Mouse (Mus musculus): ENCODE measurements around the gene Gm47841. TPM values are rescaled to one million over a fixed set of nuclear protein-coding genes. Genes with fewer than 3 reads are reported as not detected.

Gene Gm47841
- polyA plus RNA-seq, 1 experiment from 2014 or later = not detected

DNA sequence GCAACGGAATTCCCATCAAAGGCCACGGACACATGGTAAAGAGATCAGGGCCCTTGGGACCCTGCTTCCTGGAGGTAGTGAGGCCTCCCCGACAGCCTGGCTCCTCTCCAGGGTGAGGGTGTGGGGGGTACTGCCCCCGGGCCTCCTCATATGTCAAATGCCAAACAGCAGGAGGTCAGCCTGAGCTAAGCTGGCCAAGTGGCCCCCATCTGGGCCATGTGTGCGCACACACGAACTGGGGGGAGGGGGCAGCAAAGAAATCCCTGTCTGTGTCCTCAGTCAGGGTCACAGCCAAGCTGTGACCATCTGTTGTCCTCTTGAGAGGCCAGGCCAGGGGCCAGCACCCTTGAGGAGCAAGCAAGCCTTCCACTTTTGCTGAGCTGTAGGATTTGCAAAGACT is 17.9 kb upstream of the Gm47841 start:
- Histone ChIP-seq H3K36me3 (ENCODE audit: inconsistent target) (no peaks in the 10 kb centered on the region), H3K4me3 (ENCODE audit: inconsistent target) (no peak overlapping the region), H3K27ac (no peak overlapping the region), H3K79me2 (ENCODE audit: inconsistent target) (no peaks in the 10 kb centered on the region)
- 85% methylated on average over 6 of the region's 6 CpGs for WGBS (ENCODE audit: missing documents)

DNA sequence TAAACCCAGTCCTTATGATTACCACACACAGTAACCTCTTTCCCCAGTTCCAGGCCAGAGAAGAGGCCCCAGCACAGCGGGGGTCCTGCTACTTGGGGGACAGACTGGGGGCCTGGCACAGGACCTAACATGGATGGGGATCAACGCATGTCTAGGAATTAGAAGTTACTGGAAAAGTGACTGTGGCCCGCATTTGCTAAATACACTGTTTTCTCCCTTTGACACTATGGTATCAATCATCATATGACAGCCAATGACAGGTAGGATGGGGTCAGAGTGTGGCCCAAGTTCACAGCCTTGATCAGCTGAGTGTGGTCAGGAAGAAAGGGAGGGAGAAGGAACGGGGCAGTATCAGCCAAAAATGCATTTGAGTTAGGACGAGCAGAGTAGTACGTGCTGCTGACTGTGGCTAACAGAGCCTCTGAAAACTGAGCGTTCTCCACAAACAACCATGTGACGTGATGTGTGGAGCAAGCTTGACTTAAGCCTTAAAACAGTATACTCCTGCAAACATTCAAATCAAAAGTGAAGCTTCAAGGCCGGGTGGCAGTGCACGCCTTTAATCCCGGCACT is 13.2 kb upstream of the Gm47841 start:
- Histone ChIP-seq H3K36me3 (ENCODE audit: inconsistent target) (no peaks in the 10 kb centered on the region), H3K4me3 (ENCODE audit: inconsistent target) (no peak overlapping the region), H3K79me2 (ENCODE audit: inconsistent target) (no peaks in the 10 kb centered on the region), H3K27ac (no peak overlapping the region)
- 84% methylated on average over 11 of the region's 11 CpGs for WGBS (ENCODE audit: missing documents)

DNA sequence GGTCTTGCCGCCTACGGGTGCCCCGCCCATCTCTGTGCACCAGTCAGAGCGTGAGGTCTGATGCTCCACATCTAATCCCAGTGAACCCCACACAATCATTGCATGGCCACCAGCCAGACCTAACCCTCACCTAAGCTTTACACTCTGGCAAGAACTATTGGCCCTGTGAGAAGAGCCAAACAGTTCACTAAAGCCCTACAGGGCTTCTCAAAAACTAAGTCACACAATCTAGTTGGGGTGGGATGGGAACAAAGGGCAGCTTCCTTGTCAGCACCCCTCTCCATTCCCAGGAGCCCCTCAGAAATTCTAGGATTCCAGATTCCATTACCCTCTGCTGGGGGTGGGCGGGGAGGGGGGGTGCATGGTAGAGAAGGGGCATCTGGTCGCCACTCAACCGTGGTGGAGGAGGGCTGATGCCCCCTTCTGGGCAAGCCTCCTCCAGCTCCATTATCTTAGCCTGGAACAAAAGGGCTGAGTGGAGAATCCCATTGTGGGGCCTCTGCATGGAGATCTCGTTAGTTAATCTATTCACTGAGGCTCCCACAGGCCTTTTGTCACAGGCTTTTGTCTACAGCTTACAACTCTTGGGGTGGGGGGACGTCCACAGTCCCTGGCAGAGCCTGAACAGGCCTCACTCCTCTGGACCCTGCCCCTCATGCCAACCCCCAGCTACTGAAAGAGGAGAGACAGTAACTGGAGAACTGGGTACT is 12.5 kb upstream of the Gm47841 start:
- Histone ChIP-seq H3K27ac (no peak overlapping the region), H3K79me2 (ENCODE audit: inconsistent target) (no peaks in the 10 kb centered on the region), H3K4me3 (ENCODE audit: inconsistent target) (no peak overlapping the region), H3K36me3 (ENCODE audit: inconsistent target) (no peaks in the 10 kb centered on the region)
- WGBS (ENCODE audit: missing documents) = 79% methylated on average over 9 of the region's 9 CpGs

DNA sequence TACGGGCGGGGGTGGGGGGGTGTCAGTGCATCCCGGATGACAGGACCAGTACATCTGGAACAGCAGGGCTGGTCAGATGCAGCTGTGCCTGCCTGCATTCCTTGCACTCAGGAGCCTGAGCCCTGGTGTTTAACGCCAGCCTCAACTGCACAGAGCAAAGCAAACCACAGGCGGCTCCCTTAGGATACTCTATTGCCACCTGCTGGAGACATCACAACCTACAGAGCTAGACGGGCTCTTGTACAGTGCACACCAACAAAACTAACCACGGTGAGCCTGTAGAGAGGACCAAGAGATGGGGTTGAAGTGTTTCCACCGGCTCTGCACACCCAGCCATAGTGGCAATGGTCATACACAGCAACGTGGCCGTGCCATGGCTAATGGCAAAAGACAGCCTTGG is 9.0 kb upstream of the Gm47841 start:
- Histone ChIP-seq H3K36me3 (ENCODE audit: inconsistent target) (no peaks in the 10 kb centered on the region), H3K79me2 (ENCODE audit: inconsistent target) (no peaks in the 10 kb centered on the region), H3K27ac (no peak overlapping the region), H3K4me3 (ENCODE audit: inconsistent target) (no peak overlapping the region)
- WGBS (ENCODE audit: missing documents) = 35% methylated on average over 10 of the region's 10 CpGs

DNA sequence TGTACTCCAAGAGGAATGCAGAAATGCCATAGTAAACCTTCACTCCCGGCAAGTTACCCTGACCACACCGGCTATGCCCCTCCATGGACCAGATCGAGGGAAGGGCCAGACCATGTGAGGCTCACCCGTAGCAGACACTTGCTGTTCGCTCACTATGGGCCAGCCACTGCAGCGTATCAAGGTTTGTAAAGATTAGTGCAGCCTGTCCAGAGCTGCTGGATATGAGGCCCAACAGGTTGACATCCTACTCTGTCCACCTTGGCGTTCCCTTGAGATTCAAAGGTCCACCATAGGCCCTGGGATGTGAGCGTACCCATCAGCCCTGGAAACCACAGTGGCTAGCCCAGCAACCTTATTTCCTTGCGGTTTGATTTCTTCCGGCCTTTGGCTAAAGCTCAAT is 7.3 kb upstream of the Gm47841 start:
- H3K36me3 ChIP-seq (ENCODE audit: inconsistent target) = no peaks in the 10 kb centered on the region
- H3K4me3 ChIP-seq (ENCODE audit: inconsistent target) = no peak overlapping the region
- H3K79me2 ChIP-seq (ENCODE audit: inconsistent target) = no peaks in the 10 kb centered on the region
- 89% methylated on average over 10 of the region's 10 CpGs for WGBS (ENCODE audit: missing documents)
- H3K27ac ChIP-seq = no peak overlapping the region

DNA sequence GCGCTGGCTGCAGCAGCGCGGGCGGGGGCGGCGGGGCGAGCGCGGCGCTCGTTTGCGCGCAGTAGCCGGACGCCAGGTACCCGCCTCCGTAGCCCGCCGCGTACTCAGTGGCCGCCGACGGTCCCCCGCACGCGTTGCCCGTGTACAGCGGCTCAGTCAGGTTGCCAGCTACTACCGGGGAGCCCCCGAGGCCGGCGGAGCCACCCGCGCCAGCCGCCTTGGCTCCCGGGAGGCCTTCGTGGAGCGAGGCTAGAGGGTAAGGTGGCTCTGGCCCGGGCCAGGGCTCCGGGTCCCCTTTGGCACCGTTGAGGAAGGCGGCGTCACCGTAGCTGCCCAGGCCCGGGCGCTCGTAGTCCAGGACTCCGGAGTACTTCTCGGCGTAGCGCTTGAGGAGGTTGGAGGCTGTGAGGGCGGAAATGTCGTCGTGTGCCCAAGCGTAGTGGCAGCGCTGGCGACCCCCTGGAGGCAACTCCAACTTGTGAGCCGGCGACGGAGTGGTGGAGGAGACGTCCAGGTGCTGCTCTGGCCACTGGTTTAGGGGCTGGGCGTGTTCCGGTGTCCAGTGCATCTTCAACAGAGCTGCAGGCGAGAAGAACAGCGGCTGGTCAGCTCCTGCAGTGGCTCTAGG is 6.7 kb upstream of the Gm47841 start:
- WGBS (ENCODE audit: missing documents) = 17% methylated on average over 64 of the region's 65 CpGs
- no peak overlapping the region for H3K4me3 ChIP-seq (ENCODE audit: inconsistent target)
- H3K36me3 ChIP-seq (ENCODE audit: inconsistent target) = no peaks in the 10 kb centered on the region
- no peak overlapping the region for H3K27ac ChIP-seq
- H3K79me2 ChIP-seq (ENCODE audit: inconsistent target) = no peaks in the 10 kb centered on the region

DNA sequence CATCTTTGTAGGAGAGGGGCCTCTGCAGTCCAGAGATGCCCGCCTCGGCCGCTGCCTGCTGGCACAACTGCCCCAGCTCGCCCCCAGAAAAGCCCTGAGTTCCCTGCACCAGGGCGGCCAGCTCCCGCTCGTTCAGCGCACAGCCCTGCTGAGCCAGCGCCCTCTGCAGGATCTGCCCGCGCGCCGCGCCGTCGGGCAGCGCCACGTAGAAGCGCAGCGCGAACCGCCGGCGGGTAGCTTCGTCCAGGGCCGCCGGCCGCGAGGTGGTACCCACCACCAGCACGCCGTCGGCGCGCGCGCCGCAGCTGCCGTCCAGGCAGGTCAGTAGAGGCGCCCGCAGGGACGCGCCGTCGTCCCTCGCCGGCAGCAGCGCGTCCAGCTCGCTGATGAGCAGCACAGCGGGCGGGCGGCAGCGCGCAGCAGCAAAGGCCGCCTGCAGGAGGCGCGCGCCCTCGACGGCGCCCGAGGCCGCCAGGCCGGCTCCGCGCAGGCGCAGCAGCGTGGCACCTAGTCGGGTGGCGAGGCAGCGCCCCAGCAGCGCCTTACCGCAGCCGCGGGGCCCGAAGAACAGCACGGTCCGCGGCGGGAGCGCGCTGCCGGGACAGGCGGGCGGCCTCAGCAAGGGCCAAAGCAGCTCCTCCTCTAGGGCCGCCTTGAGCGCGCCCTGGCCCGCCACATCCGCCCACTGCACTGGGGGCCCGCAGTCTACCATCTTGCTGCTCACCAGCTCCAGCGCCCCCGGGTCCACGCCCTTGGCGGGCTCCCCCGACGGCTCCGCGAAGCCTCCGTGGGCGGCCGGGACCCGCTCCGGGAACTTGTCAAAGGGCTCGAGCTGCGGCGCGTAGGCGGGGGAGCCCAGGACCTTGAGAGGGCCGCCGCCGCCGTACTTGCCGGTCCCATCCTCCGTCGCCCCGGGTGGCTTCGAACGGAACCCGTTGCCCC is 5.6 kb upstream of the Gm47841 start:
- WGBS (ENCODE audit: missing documents) = 32% methylated on average over 108 of the region's 120 CpGs

DNA sequence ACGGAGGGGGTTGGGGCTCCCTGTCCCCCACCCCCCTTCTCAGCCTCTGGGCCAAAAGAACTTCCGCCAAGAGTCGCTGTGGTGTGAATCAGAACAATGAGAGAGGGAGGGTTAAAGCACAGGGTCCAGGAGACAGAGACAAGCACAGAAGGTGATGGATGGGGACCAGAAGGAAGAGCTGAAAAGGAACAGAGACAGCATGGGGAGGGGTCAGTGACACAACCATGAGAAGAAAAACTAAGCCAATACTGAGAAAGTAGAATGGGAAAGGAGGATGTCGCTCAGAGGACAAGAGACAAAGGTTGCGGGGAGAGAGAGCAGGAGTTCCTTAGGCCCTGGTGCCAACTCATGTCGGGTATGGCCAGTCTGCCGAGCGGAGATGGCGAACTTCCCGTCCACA is 4.7 kb upstream of the Gm47841 start:
- no peaks in the 10 kb centered on the region for H3K79me2 ChIP-seq (ENCODE audit: inconsistent target)
- 67% methylated on average over 10 of the region's 10 CpGs for WGBS (ENCODE audit: missing documents)
- H3K36me3 ChIP-seq (ENCODE audit: inconsistent target) = no peaks in the 10 kb centered on the region
- H3K4me3 ChIP-seq (ENCODE audit: inconsistent target) = no peak overlapping the region
- no peak overlapping the region for H3K27ac ChIP-seq

More for the DNA sequence above, 5.6 kb upstream of the Gm47841 start:
- no peaks in the 10 kb centered on the region for H3K36me3 ChIP-seq (ENCODE audit: inconsistent target)
- H3K27ac ChIP-seq = no peak overlapping the region
- H3K79me2 ChIP-seq (ENCODE audit: inconsistent target) = no peaks in the 10 kb centered on the region
- no peak overlapping the region for H3K4me3 ChIP-seq (ENCODE audit: inconsistent target)

DNA sequence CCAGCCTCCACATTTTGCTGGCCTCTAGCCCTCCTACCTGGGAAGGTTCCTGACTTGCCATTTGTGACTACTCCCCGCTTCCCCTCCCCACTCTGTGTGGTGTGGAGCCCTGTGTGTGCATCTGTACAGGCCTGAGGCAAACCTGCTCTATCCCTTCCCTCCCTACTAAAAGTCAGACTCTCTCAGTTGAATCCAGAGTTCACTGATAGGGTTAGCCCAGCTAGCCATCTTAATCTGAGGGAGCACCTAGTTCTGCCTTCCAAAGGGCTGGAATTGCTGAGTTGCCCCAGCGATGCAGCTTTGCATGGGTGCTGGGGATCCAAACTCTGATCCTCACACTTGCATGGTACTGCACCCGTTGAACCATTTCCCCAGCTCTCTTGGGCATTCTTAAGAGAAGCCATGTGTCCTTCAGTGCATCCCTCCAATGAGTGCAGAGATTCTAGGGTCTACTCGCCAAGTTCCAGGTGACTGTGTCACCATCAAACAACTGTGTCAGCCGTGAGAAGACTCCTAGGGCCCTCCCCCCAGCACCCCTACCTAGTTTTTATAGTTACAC is 1.2 kb upstream of the Gm47841 start:
- H3K27ac ChIP-seq = no peak overlapping the region
- no peaks in the 10 kb centered on the region for H3K36me3 ChIP-seq (ENCODE audit: inconsistent target)
- 79% methylated on average over 5 of the region's 5 CpGs for WGBS (ENCODE audit: missing documents)
- H3K4me3 ChIP-seq (ENCODE audit: inconsistent target) = no peak overlapping the region
- H3K79me2 ChIP-seq (ENCODE audit: inconsistent target) = no peaks in the 10 kb centered on the region

DNA sequence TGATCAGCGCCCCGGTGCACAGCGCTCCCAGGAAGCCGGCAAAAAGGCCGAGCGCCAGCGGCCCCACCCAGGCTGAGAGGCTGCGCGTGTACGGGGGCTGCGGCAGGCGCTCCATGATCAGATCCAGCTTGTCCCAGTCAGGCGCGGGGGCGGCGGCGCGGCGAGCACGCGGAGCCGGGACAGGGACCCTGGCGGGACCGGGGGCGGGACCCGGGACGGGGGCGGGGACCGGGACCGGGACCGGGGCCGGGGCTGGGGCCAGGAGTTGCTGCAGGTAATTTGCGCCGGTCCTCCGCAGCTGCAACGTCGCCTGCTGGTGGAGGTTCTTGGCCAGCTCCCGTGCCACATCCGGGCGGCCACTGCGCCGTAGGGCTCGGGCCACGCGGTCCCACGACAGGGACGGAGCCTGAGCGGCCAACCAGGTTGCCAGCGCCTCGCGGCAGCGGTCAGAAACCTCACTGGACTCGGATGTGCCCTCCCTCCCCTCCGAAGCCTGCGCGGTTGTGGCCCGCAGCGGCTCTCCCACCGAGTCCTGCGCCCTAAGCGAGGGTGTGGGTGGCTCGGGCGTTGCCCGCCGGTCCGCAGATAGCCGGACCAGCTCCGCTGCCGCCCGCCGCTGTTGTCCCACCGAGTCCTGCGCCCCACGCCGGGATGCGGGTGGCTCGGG is 537 bp downstream of the Gm47841 start:
- no peaks in the 10 kb centered on the region for H3K36me3 ChIP-seq (ENCODE audit: inconsistent target)
- 1% methylated on average over 63 of the region's 77 CpGs for WGBS (ENCODE audit: missing documents)
- no peak overlapping the region for H3K4me3 ChIP-seq (ENCODE audit: inconsistent target)
- H3K79me2 ChIP-seq (ENCODE audit: inconsistent target) = no peaks in the 10 kb centered on the region
- no peak overlapping the region for H3K27ac ChIP-seq

DNA sequence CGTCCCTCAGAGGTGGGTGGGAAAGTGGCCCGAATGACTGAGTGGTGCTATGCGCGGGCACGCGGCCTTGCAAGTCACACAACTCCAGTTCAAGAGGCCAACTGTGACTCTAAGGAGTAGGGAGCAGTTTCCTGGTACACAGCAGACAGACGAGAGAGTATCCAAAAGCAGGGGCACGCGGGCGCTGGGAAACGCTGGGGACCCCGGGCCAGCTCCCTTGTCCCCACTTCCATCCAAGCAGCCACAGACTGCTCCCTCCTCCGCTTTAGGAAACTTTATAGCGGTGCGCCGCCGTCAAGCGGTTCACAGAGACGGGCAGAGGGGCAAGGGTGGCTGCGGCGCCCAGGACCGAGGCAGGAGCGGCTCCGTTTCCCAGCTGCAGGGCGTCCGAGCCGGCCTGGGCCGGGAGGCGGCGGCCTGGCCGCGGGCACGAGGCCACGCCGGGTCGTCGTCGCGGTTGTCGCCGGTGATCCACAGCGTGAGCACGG is 1.1 kb downstream of the Gm47841 start:
- H3K79me2 ChIP-seq (ENCODE audit: inconsistent target) = no peaks in the 10 kb centered on the region
- WGBS (ENCODE audit: missing documents) = 9% methylated on average over 32 of the region's 43 CpGs
- H3K27ac ChIP-seq = no peak overlapping the region
- no peaks in the 10 kb centered on the region for H3K36me3 ChIP-seq (ENCODE audit: inconsistent target)
- no peak overlapping the region for H3K4me3 ChIP-seq (ENCODE audit: inconsistent target)

DNA sequence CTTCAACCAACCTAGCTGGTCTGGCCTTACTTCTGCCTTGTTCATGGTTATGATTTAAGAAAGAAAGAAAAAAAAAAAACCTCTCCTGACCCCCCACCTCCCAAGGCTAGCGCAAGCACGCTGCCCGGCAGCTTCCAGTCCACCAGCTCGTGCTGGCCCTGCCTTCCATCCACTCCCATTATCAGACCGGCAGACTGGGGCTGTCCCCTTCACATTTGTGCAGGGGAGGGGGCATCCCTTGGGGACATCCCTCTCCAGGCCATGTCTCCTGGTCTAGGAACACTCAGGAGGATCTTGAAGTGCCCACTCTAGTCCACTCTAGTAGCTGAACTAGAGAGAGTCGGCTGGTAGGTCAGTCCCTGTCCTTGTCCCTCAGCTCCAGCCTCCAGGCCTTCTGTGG is 2.7 kb downstream of the Gm47841 start:
- 54% methylated on average over 6 of the region's 6 CpGs for WGBS (ENCODE audit: missing documents)
- H3K79me2 ChIP-seq (ENCODE audit: inconsistent target) = no peaks in the 10 kb centered on the region
- H3K36me3 ChIP-seq (ENCODE audit: inconsistent target) = no peaks in the 10 kb centered on the region
- no peak overlapping the region for H3K27ac ChIP-seq
- H3K4me3 ChIP-seq (ENCODE audit: inconsistent target) = no peak overlapping the region

DNA sequence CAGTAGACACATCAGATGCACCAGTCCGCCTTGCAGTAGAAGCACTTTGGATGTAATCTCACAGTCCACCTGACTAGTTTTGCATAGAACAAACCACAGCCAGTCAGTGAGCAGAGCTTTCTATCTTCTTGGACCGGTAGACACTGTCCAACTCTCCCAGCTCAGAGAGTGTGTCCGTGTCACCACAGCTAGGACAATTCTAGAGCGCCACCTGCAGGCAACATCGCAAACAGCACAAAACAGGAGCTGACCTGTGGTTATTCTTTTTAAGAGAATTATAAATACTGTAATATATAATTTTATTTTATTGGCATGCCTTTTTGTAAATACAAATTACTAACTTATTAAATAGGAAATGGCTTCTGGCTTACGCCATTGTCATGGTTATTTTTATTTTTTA is 4.6 kb downstream of the Gm47841 start:
- no peaks in the 10 kb centered on the region for H3K36me3 ChIP-seq (ENCODE audit: inconsistent target)
- H3K79me2 ChIP-seq (ENCODE audit: inconsistent target) = no peaks in the 10 kb centered on the region
- 30% methylated on average over 6 of the region's 6 CpGs for WGBS (ENCODE audit: missing documents)

DNA sequence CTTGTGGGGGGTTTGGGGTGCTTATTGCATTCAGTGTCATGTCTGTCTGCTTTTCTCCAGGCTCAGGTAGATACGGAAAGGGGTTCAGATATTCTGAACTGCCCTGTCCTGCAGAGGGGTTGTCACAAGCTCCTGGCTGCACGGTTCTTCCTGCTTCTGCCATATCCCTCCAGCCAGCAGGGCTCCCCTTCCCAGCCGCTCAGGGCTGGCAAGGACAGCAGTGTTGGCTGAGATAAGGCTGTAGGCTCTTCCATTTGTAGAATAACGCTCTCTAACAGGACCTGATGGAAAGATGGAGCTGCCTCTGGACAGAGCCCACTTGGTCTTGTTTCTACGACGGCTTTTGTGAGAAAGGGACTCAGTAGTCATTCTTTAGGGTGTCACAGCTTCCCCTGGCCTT is 5.2 kb downstream of the Gm47841 start:
- H3K27ac ChIP-seq = no peak overlapping the region
- no peaks in the 10 kb centered on the region for H3K36me3 ChIP-seq (ENCODE audit: inconsistent target)
- 55% methylated on average over 6 of the region's 6 CpGs for WGBS (ENCODE audit: missing documents)
- H3K79me2 ChIP-seq (ENCODE audit: inconsistent target) = no peaks in the 10 kb centered on the region
- H3K4me3 ChIP-seq (ENCODE audit: inconsistent target) = no peak overlapping the region

More for the DNA sequence above, 4.6 kb downstream of the Gm47841 start:
- H3K27ac ChIP-seq = no peak overlapping the region
- H3K4me3 ChIP-seq (ENCODE audit: inconsistent target) = no peak overlapping the region

Measured in macrophage (primary cell).